Mouse (Mus musculus) T-cell, adult 2 months (primary cell): Measurements from ENCODE around the gene Vmn1r77.
"Not testable (repeated sequence)": the region's sequence is repeated elsewhere in the genome, so short reads cannot be mapped to it uniquely, and the experiment has no call there.

Source experiments
- DNase-seq: peaks from one replicate; pipeline ENCODE4 v3.0.0; 2022; ENCODE audit warnings: low spot score

Vmn1r77 gene

GRCm38 (mm10) chr7:12036452-12036851 is at the start of gene Vmn1r77:
TSS of gene Vmn1r77 (plus strand) at chr7:12036752.
- DNase-seq, result not testable (repeated sequence)

- DNase-seq, result not testable (repeated sequence)
These were observed 25.1 kb upstream of the Vmn1r77 start for GRCm38 (mm10) chr7:12011491-12011890.

- DNase-seq, result not testable (repeated sequence)
These were observed 24.2 kb upstream of the Vmn1r77 start for GRCm38 (mm10) chr7:12012392-12012791.

- DNase-seq, result no peak
These were observed 23.4 kb upstream of the Vmn1r77 start for GRCm38 (mm10) chr7:12013106-12013505.

GRCm38 (mm10) chr7:12017829-12018228 is 18.7 kb upstream of the Vmn1r77 start:
- not testable (repeated sequence) for DNase-seq

- DNase-seq, result no peak
These were observed 4.1 kb downstream of the Vmn1r77 start for GRCm38 (mm10) chr7:12040664-12041063.
